Mouse (Mus musculus) C2C12 (cell line): ENCODE data around the gene Hspa4. TPM values are rescaled to one million over a fixed set of nuclear protein-coding genes. Genes with fewer than 3 reads are reported as not detected.
A peak's percentile ranks its signal among the peaks of the same experiment; 100 is the strongest.

Source experiments
- H3K27me3 ChIP-seq: one replicate; pipeline ENCODE4 v1.6.1; 2011; ENCODE audit not compliant: control insufficient read depth, insufficient read depth, insufficient read length
- H3K36me3 ChIP-seq: one replicate; pipeline ENCODE4 v1.6.1; 2011; ENCODE audit not compliant: control insufficient read depth, insufficient read depth
- H3K4me3 ChIP-seq: one replicate; pipeline ENCODE4 v1.5.1; 2011; ENCODE audit warnings: mild to moderate bottlenecking, control low read depth; ENCODE audit not compliant: poor library complexity, insufficient read depth, severe bottlenecking
- H3K79me2 ChIP-seq: one replicate; pipeline ENCODE4 v1.6.1; 2011; ENCODE audit not compliant: control insufficient read depth, insufficient read depth
- H3K79me3 ChIP-seq: one replicate; pipeline ENCODE4 v1.6.1; 2011; ENCODE audit warnings: low read depth, control low read depth
- H3ac ChIP-seq: one replicate; pipeline ENCODE3; 2011; ENCODE audit warnings: low read depth; ENCODE audit not compliant: control insufficient read depth, insufficient read length
- CEBPB ChIP-seq: IDR thresholded peaks from one replicate; pipeline ENCODE4 v1.6.1; 2011; ENCODE audit warnings: low read depth, mild to moderate bottlenecking, control low read depth, moderate library complexity
- CTCF ChIP-seq: IDR thresholded peaks from one replicate; pipeline ENCODE4 v1.5.1; 2011; ENCODE audit not compliant: control insufficient read depth, insufficient read depth, insufficient read length
- FOSL1 ChIP-seq: IDR thresholded peaks from one replicate; pipeline ENCODE4 v1.8.0; 2011; ENCODE audit warnings: mild to moderate bottlenecking, low read length; ENCODE audit not compliant: poor library complexity, insufficient read depth, severe bottlenecking
- MAX ChIP-seq: IDR thresholded peaks from one replicate; pipeline ENCODE4 v1.6.1; 2011; ENCODE audit warnings: mild to moderate bottlenecking, control low read depth
- MYOD1 ChIP-seq: IDR thresholded peaks from one replicate; pipeline ENCODE4 v1.6.1; 2011; ENCODE audit warnings: low read depth; ENCODE audit not compliant: control insufficient read depth, insufficient read length
- MYOG ChIP-seq: IDR thresholded peaks from one replicate; pipeline ENCODE4 v1.6.1; 2011; ENCODE audit not compliant: control insufficient read depth, insufficient read length; ENCODE audit errors: extremely low read depth
- USF1 ChIP-seq: IDR thresholded peaks from one replicate; pipeline ENCODE4 v1.6.1; 2011; ENCODE audit warnings: low read depth, mild to moderate bottlenecking, control low read depth, moderate library complexity
- polyA plus RNA-seq: library from polyadenylated mRNA; unstranded; fragments of >200 nt; fragmentation: generic; extraction: Trizol; gene quantifications from one replicate; pipeline ENCODE4 v1.2.1, GENCODE M21; 2012; ENCODE audit warnings: missing spikeins

The Hspa4 gene
- polyA plus RNA-seq, 1 experiment, result 112 TPM

GRCm38 (mm10) chr11:53269596-53269995, 30.7 kb downstream of the Hspa4 start:
- no peak overlapping the region for H3ac ChIP-seq
- no peaks in the 10 kb centered on the region for H3K27me3 ChIP-seq
- peaks cover 3% of the 10 kb centered on the region for H3K79me3 ChIP-seq
- no peak overlapping the region for H3K4me3 ChIP-seq
- peaks cover 10% of the 10 kb centered on the region for H3K79me2 ChIP-seq
- peaks cover 98% of the 10 kb centered on the region for H3K36me3 ChIP-seq
- TF ChIP-seq CTCF (no peak), MYOG (no peak), CEBPB (no peak), MYOD1 (no peak), FOSL1 (no peak)

- Histone ChIP-seq H3ac (no peak overlapping the region), H3K27me3 (no peaks in the 10 kb centered on the region), H3K79me3 (no peaks in the 10 kb centered on the region), H3K79me2 (no peaks in the 10 kb centered on the region), H3K4me3 (no peak overlapping the region), H3K36me3 (peaks cover 68% of the 10 kb centered on the region)
- TF ChIP-seq FOSL1, result no peak
- no peak for TF ChIP-seq CTCF
- no peak for TF ChIP-seq CEBPB
- TF ChIP-seq MYOD1, result no peak
- TF ChIP-seq USF1, result no peak
- TF ChIP-seq MAX, result no peak
- TF ChIP-seq MYOG, result no peak
Observed at GRCm38 (mm10) chr11:53260556-53260955, 39.7 kb downstream of the Hspa4 start.

GRCm38 (mm10) chr11:53260056-53260455, 40.2 kb downstream of the Hspa4 start:
- Histone ChIP-seq H3K79me3 (no peaks in the 10 kb centered on the region), H3K4me3 (no peak overlapping the region), H3K79me2 (no peaks in the 10 kb centered on the region), H3ac (no peak overlapping the region), H3K36me3 (peaks cover 63% of the 10 kb centered on the region), H3K27me3 (no peaks in the 10 kb centered on the region)
- no peak for TF ChIP-seq CEBPB
- TF ChIP-seq MYOG, result no peak
- TF ChIP-seq USF1, result no peak
- TF ChIP-seq CTCF, result no peak
- no peak for TF ChIP-seq MAX
- no peak for TF ChIP-seq FOSL1
- no peak for TF ChIP-seq MYOD1

- Histone ChIP-seq H3K79me2 (no peaks in the 10 kb centered on the region), H3K27me3 (no peaks in the 10 kb centered on the region), H3K79me3 (no peaks in the 10 kb centered on the region), H3K36me3 (peaks cover 54% of the 10 kb centered on the region), H3K4me3 (no peak overlapping the region), H3ac (no peak overlapping the region)
- TF ChIP-seq MYOG (no peak), MAX (no peak), MYOD1 (no peak), USF1 (no peak), FOSL1 (no peak), CEBPB (no peak), CTCF (no peak)
Observed at GRCm38 (mm10) chr11:53259047-53259632, 41.1 kb downstream of the Hspa4 start.

GRCm38 (mm10) chr11:53256914-53257313, 43.3 kb downstream of the Hspa4 start:
- TF ChIP-seq CEBPB, result no peak
- TF ChIP-seq MAX, result no peak
- no peak for TF ChIP-seq MYOD1
- TF ChIP-seq USF1, result no peak
- no peak for TF ChIP-seq FOSL1
- TF ChIP-seq CTCF, result no peak
- TF ChIP-seq MYOG, result no peak
- peaks cover 32% of the 10 kb centered on the region for H3K36me3 ChIP-seq
- no peak overlapping the region for H3K4me3 ChIP-seq
- no peaks in the 10 kb centered on the region for H3K79me2 ChIP-seq
- no peak overlapping the region for H3ac ChIP-seq
- H3K27me3 ChIP-seq, result no peaks in the 10 kb centered on the region
- H3K79me3 ChIP-seq, result no peaks in the 10 kb centered on the region

- H3K79me3 ChIP-seq, result no peaks in the 10 kb centered on the region
- peaks cover 13% of the 10 kb centered on the region for H3K36me3 ChIP-seq
- no peak overlapping the region for H3ac ChIP-seq
- H3K4me3 ChIP-seq, result no peak overlapping the region
- H3K79me2 ChIP-seq, result no peaks in the 10 kb centered on the region
- no peak for TF ChIP-seq USF1
- peak; percentile 21 for TF ChIP-seq CTCF
- TF ChIP-seq MYOG, result no peak
- no peaks in the 10 kb centered on the region for H3K27me3 ChIP-seq
Observed at GRCm38 (mm10) chr11:53254926-53255325, 45.3 kb downstream of the Hspa4 start.
